Mouse (Mus musculus): Measurements from ENCODE around the gene Baz2b.

Gene Baz2b

GRCm38 (mm10) chr2:60209703-60210651, at the start of gene Baz2b, which contains the start of gene March7:
TSS of gene Baz2b (minus strand) at chr2:60209839.
TSS of gene March7 (plus strand) at chr2:60209887.
- DNase-seq, result peak; percentile 75 to 78

- DNase-seq, result no peak
These were observed 49.5 kb upstream of the Baz2b start for GRCm38 (mm10) chr2:60259186-60259585.

GRCm38 (mm10) chr2:60256751-60257150, 47.1 kb upstream of the Baz2b start:
- no peak for DNase-seq

GRCm38 (mm10) chr2:60253506-60253905, 43.9 kb upstream of the Baz2b start:
- DNase-seq, result no peak

GRCm38 (mm10) chr2:60252782-60253181, 43.1 kb upstream of the Baz2b start:
- DNase-seq, result no peak

GRCm38 (mm10) chr2:60234506-60234905, 24.9 kb upstream of the Baz2b start:
- DNase-seq, result no peak

GRCm38 (mm10) chr2:60233147-60233546, 23.5 kb upstream of the Baz2b start:
- no peak for DNase-seq

GRCm38 (mm10) chr2:60230361-60230760, 20.7 kb upstream of the Baz2b start:
- DNase-seq, result no peak

GRCm38 (mm10) chr2:60228470-60228869, 18.8 kb upstream of the Baz2b start:
- no peak for DNase-seq

- DNase-seq, result no peak
These were observed 13.8 kb upstream of the Baz2b start for GRCm38 (mm10) chr2:60223489-60223888.

GRCm38 (mm10) chr2:60221954-60222353, 12.3 kb upstream of the Baz2b start:
- DNase-seq, result no peak

GRCm38 (mm10) chr2:60221236-60221635, 11.6 kb upstream of the Baz2b start:
- no peak for DNase-seq

- DNase-seq, result no peak
These were observed 8.0 kb upstream of the Baz2b start for GRCm38 (mm10) chr2:60217620-60218019.

- no peak for DNase-seq
These were observed 7.0 kb upstream of the Baz2b start for GRCm38 (mm10) chr2:60216547-60217153.

- no peak for DNase-seq
These were observed 5.0 kb upstream of the Baz2b start for GRCm38 (mm10) chr2:60214683-60215082.

- no peak for DNase-seq
These were observed 2.8 kb upstream of the Baz2b start for GRCm38 (mm10) chr2:60212488-60212887.

- no peak for DNase-seq
These were observed 1.2 kb upstream of the Baz2b start for GRCm38 (mm10) chr2:60210821-60211220.

- DNase-seq, result peak; percentile 43 to 44
These were observed 472 bp downstream of the Baz2b start for GRCm38 (mm10) chr2:60209122-60209611.

GRCm38 (mm10) chr2:60205795-60206194, 3.8 kb downstream of the Baz2b start:
- DNase-seq, result no peak

- DNase-seq, result no peak
These were observed 5.5 kb downstream of the Baz2b start for GRCm38 (mm10) chr2:60204162-60204561.

GRCm38 (mm10) chr2:60203733-60204132, 5.9 kb downstream of the Baz2b start:
- no peak for DNase-seq

GRCm38 (mm10) chr2:60202900-60203530, 6.6 kb downstream of the Baz2b start:
- no peak for DNase-seq

- DNase-seq, result peak; percentile 21 to 32
These were observed 9.0 kb downstream of the Baz2b start for GRCm38 (mm10) chr2:60200667-60201066.

Data from thymus, adult 18-20 months (tissue).